ENCODE assay signal across 9 mouse cellular contexts in the genomic region with DNA sequence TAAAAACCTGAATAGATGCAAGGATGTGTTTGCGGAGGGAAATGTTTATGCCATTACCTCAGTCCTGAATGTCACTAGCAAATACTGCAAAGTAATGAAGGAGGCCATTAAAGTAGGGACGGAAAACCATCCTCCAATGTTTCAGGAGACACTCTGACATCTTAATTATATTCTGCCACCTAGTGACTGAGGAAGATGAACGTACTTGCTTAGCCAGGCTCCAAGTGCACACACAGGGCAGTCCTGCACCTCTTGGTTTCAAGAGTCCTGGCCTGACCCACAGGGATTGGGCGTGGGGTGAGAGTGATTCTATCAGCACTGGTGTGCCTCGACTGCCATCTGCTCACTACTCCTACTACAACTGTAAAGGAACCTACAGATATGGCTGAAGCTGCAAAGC.
A peak's percentile ranks its signal among the peaks of the same experiment; 100 is the strongest.
DNase-seq lines count a peak whose midpoint lies in the region; ATAC-seq lines count a peak whose summit lies in the region.
"Had no signal": no experiment of that assay in that cellular context is flagged by ENCODE, and none has a peak within 500 bp of the region (broad histone marks: within the 10 kb centered on the region; RNA-seq: fewer than 3 reads in every experiment).

No protein-coding gene starts in this region.

- no peak overlapping the region for H3K4me3 ChIP-seq in midbrain, embryonic 13.5 days (replicated peaks)
- H3K4me3 ChIP-seq in midbrain, embryonic 10.5 days: no peak overlapping the region
- H3K4me3 ChIP-seq: heart, embryonic 13.5 days had no signal

- H3K9me3 ChIP-seq in midbrain, embryonic 13.5 days: no peaks in the 10 kb centered on the region
- no peaks in the 10 kb centered on the region for H3K9me3 ChIP-seq in midbrain, embryonic 10.5 days (replicated peaks)
- H3K9me3 ChIP-seq: heart, embryonic 13.5 days had no signal

- H3K4me2 ChIP-seq in midbrain, embryonic 13.5 days (replicated peaks): no peak overlapping the region
- H3K4me2 ChIP-seq: heart, embryonic 13.5 days had no signal

- no peaks in the 10 kb centered on the region for H3K36me3 ChIP-seq in midbrain, embryonic 13.5 days
- no peaks in the 10 kb centered on the region for H3K36me3 ChIP-seq in midbrain, embryonic 10.5 days
- H3K36me3 ChIP-seq: heart, embryonic 13.5 days had no signal

- no peaks in the 10 kb centered on the region for H3K27me3 ChIP-seq in midbrain, embryonic 13.5 days
- no peaks in the 10 kb centered on the region for H3K27me3 ChIP-seq in midbrain, embryonic 10.5 days (ENCODE audit: low read depth, poor library complexity, severe bottlenecking)
- H3K27me3 ChIP-seq: heart, embryonic 13.5 days had no signal

- H3K9ac ChIP-seq in midbrain, embryonic 13.5 days (replicated peaks): no peak overlapping the region
- H3K9ac ChIP-seq: heart, embryonic 13.5 days had no signal

- no peak overlapping the region for H3K27ac ChIP-seq in midbrain, embryonic 13.5 days
- H3K27ac ChIP-seq in midbrain, embryonic 10.5 days (replicated peaks): no peak overlapping the region
- H3K27ac ChIP-seq: heart, embryonic 13.5 days had no signal

- peak; percentile 70; the same call in 1 of the 2 replicates for ATAC-seq in midbrain, embryonic 13.5 days

- peak; percentile 36 to 87 for DNase-seq in adrenal gland, adult (ENCODE audit: inconsistent age in 2 of 2, low spot score in 1 of 2)
- DNase-seq in adrenal gland, postnatal 25 days: no peak
- no peak for DNase-seq in midbrain, embryonic 10.5 days (ENCODE audit: low spot score)
- DNase-seq in embryo, embryonic 11 days: peak; percentile 52
- DNase-seq in kidney, postnatal 10 days: peak; percentile 34
- peak; percentile 72 for DNase-seq in lung, postnatal 36 days
- no peak for DNase-seq in spleen, postnatal 14 days (ENCODE audit: low spot score in 2 of 2)

- 32% methylated on average over 5 of the region's 5 CpGs for WGBS in midbrain, embryonic 13.5 days
- 38% methylated on average over 5 of the region's 5 CpGs for WGBS in midbrain, embryonic 10.5 days

- H3K4me1 ChIP-seq in midbrain, embryonic 13.5 days (replicated peaks): 0 out of 2 replicates have a peak, but pooled peaks cover 6% of the 10 kb centered on the region
- H3K4me1 ChIP-seq in midbrain, embryonic 10.5 days: peaks cover 16% of the 10 kb centered on the region

Comparison
In these comparisons a context has a peak if more than half of its experiments do, and no peak if none do; other contexts are left out.
1. DNase-seq: peak in adrenal gland, adult (2 of 2), embryo, embryonic 11 days (single experiment), kidney, postnatal 10 days (single experiment) and lung, postnatal 36 days (single experiment); none in adrenal gland, postnatal 25 days (single experiment), midbrain, embryonic 10.5 days (single experiment) and spleen, postnatal 14 days (0 of 2).